Mouse (Mus musculus): ENCODE measurements around the gene Il16.

DNA sequence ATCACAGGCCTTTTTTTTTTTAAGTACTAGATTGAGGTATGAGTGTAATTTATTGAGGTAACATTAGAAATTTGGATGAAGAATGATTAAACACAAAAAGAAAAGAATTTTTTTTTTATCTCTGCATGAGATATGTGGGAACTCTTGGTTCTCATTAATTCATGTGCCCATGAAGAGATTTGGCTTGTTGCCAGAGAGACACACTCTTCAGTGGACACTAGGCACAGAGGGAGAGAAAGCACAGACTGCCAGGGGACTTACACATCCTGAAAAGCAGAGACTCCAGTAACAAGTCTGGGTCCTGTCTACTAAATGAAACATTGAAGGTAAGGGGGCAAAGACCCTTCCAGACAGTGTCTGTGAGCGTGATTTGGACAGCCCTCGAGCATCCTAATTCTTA, 109.8 kb downstream of the Il16 start:
- no peak for TF ChIP-seq CTCF (IDR thresholded peaks at IDR 0.05; ENCODE audit: low read depth, low read length)
- no peak for TF ChIP-seq POLR2A (IDR thresholded peaks at IDR 0.05; ENCODE audit: extremely low read depth, insufficient read depth, low read length)
